In genomic region chr10:20492216-20492964, GRCm38 (mm10) we compare ENCODE assay signal across 12 mouse cellular contexts.
A peak's percentile ranks its signal among the peaks of the same experiment; 100 is the strongest.
DNase-seq lines count a peak whose midpoint lies in the region; ATAC-seq and TF ChIP-seq lines count a peak whose summit lies in the region.
"Had no signal": no experiment of that assay in that cellular context is flagged by ENCODE, and none has a peak within 500 bp of the region (broad histone marks: within the 10 kb centered on the region; RNA-seq: fewer than 3 reads in every experiment).

No protein-coding gene starts in this region.

- no peaks in the 10 kb centered on the region for H3K27me3 ChIP-seq in hindbrain, postnatal 0 days (ENCODE audit: insufficient read depth, low read length)
- no peaks in the 10 kb centered on the region for H3K27me3 ChIP-seq in hindbrain, embryonic 10.5 days (ENCODE audit: insufficient read depth, poor library complexity, severe bottlenecking)
- H3K27me3 ChIP-seq in heart, embryonic 11.5 days (ENCODE audit: control insufficient read depth, insufficient read depth, low read length): no peaks in the 10 kb centered on the region
- H3K27me3 ChIP-seq in midbrain, embryonic 16.5 days (ENCODE audit: control insufficient read depth, insufficient read depth, low read depth, low read length): no peaks in the 10 kb centered on the region
- H3K27me3 ChIP-seq: CH12.LX; limb, embryonic 13.5 days had no signal

- no peak overlapping the region for H3K4me3 ChIP-seq in hindbrain, postnatal 0 days (ENCODE audit: low read length)
- H3K4me3 ChIP-seq in hindbrain, embryonic 10.5 days: no peak overlapping the region
- no peak overlapping the region for H3K4me3 ChIP-seq in heart, embryonic 11.5 days (ENCODE audit: low read depth, low read length)
- H3K4me3 ChIP-seq in midbrain, embryonic 16.5 days (ENCODE audit: low read depth, low read length): no peak overlapping the region
- H3K4me3 ChIP-seq: limb, embryonic 13.5 days had no signal

- no peaks in the 10 kb centered on the region for H3K9me3 ChIP-seq in hindbrain, postnatal 0 days (ENCODE audit: low read length)
- H3K9me3 ChIP-seq in hindbrain, embryonic 10.5 days: no peaks in the 10 kb centered on the region
- no peaks in the 10 kb centered on the region for H3K9me3 ChIP-seq in heart, embryonic 11.5 days (replicated peaks; ENCODE audit: control insufficient read depth, low read length)
- no peaks in the 10 kb centered on the region for H3K9me3 ChIP-seq in midbrain, embryonic 16.5 days (replicated peaks; ENCODE audit: control insufficient read depth, low read length, poor library complexity, severe bottlenecking)
- H3K9me3 ChIP-seq: limb, embryonic 13.5 days had no signal

- no peak overlapping the region for H3K9ac ChIP-seq in hindbrain, postnatal 0 days (replicated peaks; ENCODE audit: low read length)
- no peak overlapping the region for H3K9ac ChIP-seq in heart, embryonic 11.5 days (ENCODE audit: low read depth, low read length)
- no peak overlapping the region for H3K9ac ChIP-seq in midbrain, embryonic 16.5 days (ENCODE audit: low read depth, low read length)
- H3K9ac ChIP-seq: limb, embryonic 13.5 days had no signal

- ATAC-seq in hindbrain, postnatal 0 days: peak; percentile 58; the same call in 1 of the 2 replicates
- ATAC-seq in heart, embryonic 11.5 days (replicated peaks; ENCODE audit: insufficient number of reproducible peaks, low FRiP score, low TSS enrichment): 0 out of 2 replicates have a peak, but pooled peaks have one; percentile 35
- ATAC-seq in midbrain, embryonic 16.5 days: no peak; the same call in 1 of the 2 replicates
- ATAC-seq: intestine, postnatal 0 days had no signal

- no peak for TF ChIP-seq CTCF in hindbrain, postnatal 0 days (IDR thresholded peaks at IDR 0.05; ENCODE audit: low read depth)

- no peaks in the 10 kb centered on the region for H3K4me1 ChIP-seq in hindbrain, postnatal 0 days (ENCODE audit: insufficient read depth, low read length)
- H3K4me1 ChIP-seq in hindbrain, embryonic 10.5 days (replicated peaks): 0 out of 2 replicates have a peak, but pooled peaks cover 8% of the 10 kb centered on the region
- H3K4me1 ChIP-seq in heart, embryonic 11.5 days (ENCODE audit: control insufficient read depth, insufficient read depth, low read length): peaks cover 23% of the 10 kb centered on the region
- peaks cover 5% of the 10 kb centered on the region for H3K4me1 ChIP-seq in midbrain, embryonic 16.5 days (ENCODE audit: control insufficient read depth, insufficient read depth, low read length)

- no peaks in the 10 kb centered on the region for H3K36me3 ChIP-seq in hindbrain, postnatal 0 days (ENCODE audit: insufficient read depth, low read length)
- no peaks in the 10 kb centered on the region for H3K36me3 ChIP-seq in hindbrain, embryonic 10.5 days
- H3K36me3 ChIP-seq in heart, embryonic 11.5 days (ENCODE audit: control insufficient read depth, insufficient read depth, low read length): no peaks in the 10 kb centered on the region
- H3K36me3 ChIP-seq in midbrain, embryonic 16.5 days (ENCODE audit: control insufficient read depth, insufficient read depth, low read length): no peaks in the 10 kb centered on the region
- H3K36me3 ChIP-seq: limb, embryonic 13.5 days had no signal

- peak; percentile 35 for DNase-seq in hindbrain, postnatal 0 days (ENCODE audit: low spot score)
- DNase-seq in hindbrain, embryonic 10.5 days (ENCODE audit: low spot score): no peak
- DNase-seq in lung, postnatal 10 days: peak; percentile 33
- DNase-seq in lung, adult 18-20 months: no peak
- DNase-seq in adrenal gland, adult 18-20 months (ENCODE audit: low spot score in 2 of 2): no peak
- no peak for DNase-seq in ovary, postnatal 10 days (ENCODE audit: low spot score)
- DNase-seq: thymus, postnatal 36 days had no signal

- no peak overlapping the region for H3K4me2 ChIP-seq in hindbrain, postnatal 0 days (ENCODE audit: low read depth, low read length)
- H3K4me2 ChIP-seq in heart, embryonic 11.5 days: peak overlapping the region; percentile 8; the same call in 1 of the 2 replicates
- H3K4me2 ChIP-seq in midbrain, embryonic 16.5 days (ENCODE audit: low read length): no peak overlapping the region
- H3K4me2 ChIP-seq: limb, embryonic 13.5 days had no signal

- H3K27ac ChIP-seq in hindbrain, postnatal 0 days: peak overlapping the region; percentile 32; the same call in 1 of the 2 replicates
- no peak overlapping the region for H3K27ac ChIP-seq in hindbrain, embryonic 10.5 days
- H3K27ac ChIP-seq in heart, embryonic 11.5 days (ENCODE audit: low read depth, low read length): peak overlapping the region; percentile 73
- 0 out of 2 replicates have a peak overlapping the region, but pooled peaks have one; percentile 25 for H3K27ac ChIP-seq in midbrain, embryonic 16.5 days (ENCODE audit: low read length)
- H3K27ac ChIP-seq: limb, embryonic 13.5 days had no signal

- 53% methylated on average over 11 of the region's 11 CpGs for WGBS in hindbrain, postnatal 0 days
- 69% methylated on average over 11 of the region's 11 CpGs for WGBS in hindbrain, embryonic 10.5 days
- 50% methylated on average over 11 of the region's 11 CpGs for WGBS in heart, embryonic 11.5 days (ENCODE audit: insufficient replicate concordance)
- 63% methylated on average over 11 of the region's 11 CpGs for WGBS in midbrain, embryonic 16.5 days

Comparison
In these comparisons a context has a peak if more than half of its experiments do, and no peak if none do; other contexts are left out.
1. DNase-seq: peak in hindbrain, postnatal 0 days (single experiment) and lung, postnatal 10 days (single experiment); none in hindbrain, embryonic 10.5 days (single experiment), lung, adult 18-20 months (0 of 2), adrenal gland, adult 18-20 months (0 of 2) and ovary, postnatal 10 days (single experiment).